Mouse (Mus musculus): ENCODE measurements around the gene Fastkd1.
"Not testable (repeated sequence)": the region's sequence is repeated elsewhere in the genome, so short reads cannot be mapped to it uniquely, and the experiment has no call there.

Fastkd1 gene

GRCm38 (mm10) chr2:69644968-69645617 lies 68.2 kb downstream of the Fastkd1 start:
- Histone ChIP-seq H3K36me3 (ENCODE audit: control insufficient read depth, insufficient read depth, low read length, poor library complexity, severe bottlenecking) (no peaks in the 10 kb centered on the region), H3K27me3 (ENCODE audit: control insufficient read depth, insufficient read depth, low read length, poor library complexity, severe bottlenecking) (no peaks in the 10 kb centered on the region)
- DNase-seq (ENCODE audit: low read depth, low spot score): no peak

GRCm38 (mm10) chr2:69640100-69640499 lies 73.2 kb downstream of the Fastkd1 start:
- H3K36me3 ChIP-seq (ENCODE audit: control insufficient read depth, insufficient read depth, low read length, poor library complexity, severe bottlenecking): no peaks in the 10 kb centered on the region
- no peaks in the 10 kb centered on the region for H3K27me3 ChIP-seq (ENCODE audit: control insufficient read depth, insufficient read depth, low read length, poor library complexity, severe bottlenecking)
- peak; percentile 48 for DNase-seq (ENCODE audit: low read depth, low spot score)

GRCm38 (mm10) chr2:69637989-69638388 lies 75.3 kb downstream of the Fastkd1 start:
- not testable (repeated sequence) for DNase-seq (ENCODE audit: low read depth, low spot score); H3K36me3 ChIP-seq (ENCODE audit: control insufficient read depth, insufficient read depth, low read length, poor library complexity, severe bottlenecking); H3K27me3 ChIP-seq (ENCODE audit: control insufficient read depth, insufficient read depth, low read length, poor library complexity, severe bottlenecking)

Measured in splenic B cell, adult 2 months (primary cell).